Mouse (Mus musculus) stomach, embryonic 14.5 days (tissue): Measurements from ENCODE around the gene Spryd4. TPM values are rescaled to one million over a fixed set of nuclear protein-coding genes. Genes with fewer than 3 reads are reported as not detected.

Source experiments
- ATAC-seq: fragments of 200-750 bp; cut with Nextera tagmentation; 2 replicates; pipeline ENCODE4 v1.8.0; 2017; ENCODE audit warnings: low read depth, moderate TSS enrichment; ENCODE audit not compliant: insufficient number of reproducible peaks, insufficient read depth, low FRiP score
- H3K27ac ChIP-seq: fragments of 300-500 bp; sonication (generic); 2 replicates; pipeline ENCODE4 v1.5.1; 2014; ENCODE audit warnings: mild to moderate bottlenecking, low read length, moderate library complexity, mixed read lengths
- H3K27me3 ChIP-seq: fragments of 300-500 bp; sonication (generic); 2 replicates; pipeline ENCODE4 v1.6.1; 2014; ENCODE audit warnings: low read length, control low read depth, mixed read lengths; ENCODE audit not compliant: control insufficient read depth, insufficient read depth
- H3K36me3 ChIP-seq: fragments of 300-500 bp; sonication (generic); 2 replicates; pipeline ENCODE4 v1.6.1; 2014; ENCODE audit warnings: mild to moderate bottlenecking, control low read depth, low read length, moderate library complexity, mixed read lengths; ENCODE audit not compliant: control insufficient read depth, insufficient read depth
- H3K4me1 ChIP-seq: fragments of 300-500 bp; sonication (generic); 2 replicates; pipeline ENCODE4 v1.6.1; 2014; ENCODE audit warnings: low read length, control low read depth, mixed read lengths; ENCODE audit not compliant: control insufficient read depth, insufficient read depth
- H3K4me2 ChIP-seq: fragments of 300-500 bp; sonication (generic); replicated peaks from 2 replicates; pipeline ENCODE4 v1.6.1; 2014; ENCODE audit warnings: low read depth, low read length, control low read depth
- H3K4me3 ChIP-seq: fragments of 300-500 bp; sonication (generic); 2 replicates; pipeline ENCODE4 v1.5.1; 2014; ENCODE audit warnings: low read depth, low read length, control low read depth
- H3K9ac ChIP-seq: fragments of 300-500 bp; sonication (generic); replicated peaks from 2 replicates; pipeline ENCODE4 v1.6.1; 2014; ENCODE audit warnings: low read depth, mild to moderate bottlenecking, control low read depth, low read length, moderate library complexity, mixed read lengths
- H3K9me3 ChIP-seq: fragments of 300-500 bp; sonication (generic); 2 replicates; pipeline ENCODE4 v1.6.1; 2016; ENCODE audit warnings: low read depth, low read length, control low read depth; ENCODE audit not compliant: control insufficient read depth
- WGBS: fragments of 180-500 bp; shearing (Covaris S2); extraction: QIAGEN DNeasy Blood & Tissue Kit; methylation state at CpG from one replicate; pipeline ENCODE4 v1.1.7; 2014; 5-methylcytosine and 5-hydroxymethylcytosine counted together
- polyA plus RNA-seq: library from polyadenylated mRNA; unstranded; fragments of >200 nt; fragmentation: Nextera tagmentation; extraction: Ambion mirVana; gene quantifications from 2 replicates; pipeline ENCODE4 v1.2.1, GENCODE M21; 2014

Spryd4 gene
- polyA plus RNA-seq, 1 experiment from 2014 or later, result 33.7 TPM

DNA sequence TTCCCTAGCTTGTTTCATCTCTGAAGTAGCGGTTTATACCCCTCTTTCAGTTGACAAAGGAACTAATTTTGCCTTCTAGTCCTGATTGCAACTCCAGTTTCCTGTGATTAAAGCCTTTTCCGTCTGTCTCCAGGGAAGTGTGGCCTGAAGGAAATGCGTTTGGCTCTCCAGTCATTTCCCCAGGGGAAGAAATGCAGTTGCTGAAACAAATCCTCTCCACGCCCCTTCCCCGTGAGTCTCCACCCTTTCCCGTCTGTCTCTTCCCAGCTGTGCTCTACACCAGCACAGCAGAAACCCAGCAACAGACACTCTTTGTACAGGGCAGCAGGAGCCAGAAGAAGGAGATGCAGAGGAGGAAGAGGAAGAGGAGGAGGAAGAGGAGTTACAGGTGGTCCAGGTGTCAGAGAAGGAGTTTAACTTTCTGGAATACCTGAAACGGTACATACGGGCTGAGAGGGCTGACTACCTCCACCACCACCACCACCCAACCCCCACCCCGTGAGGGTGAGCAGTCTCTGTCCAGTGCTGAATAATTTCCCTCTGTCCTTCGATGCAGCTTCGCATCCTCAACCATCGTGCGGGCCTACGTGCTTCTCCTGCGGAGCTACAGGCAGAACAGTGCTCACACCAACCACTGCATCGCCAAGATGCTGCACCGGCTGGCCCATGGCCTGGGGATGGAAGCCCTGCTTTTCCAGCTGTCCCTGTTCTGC lies 35.6 kb upstream of the Spryd4 start:
- H3K4me3 ChIP-seq, result no peak overlapping the region
- H3K36me3 ChIP-seq, result peaks cover 82% of the 10 kb centered on the region
- no peak overlapping the region for H3K9ac ChIP-seq
- peak overlapping the region; percentile 33; the same call in 1 of the 2 replicates for H3K27ac ChIP-seq
- no peaks in the 10 kb centered on the region for H3K27me3 ChIP-seq
- H3K4me2 ChIP-seq, result no peak overlapping the region
- ATAC-seq, result no peak
- H3K9me3 ChIP-seq, result no peaks in the 10 kb centered on the region
- 82% methylated on average over 17 of the region's 17 CpGs for WGBS
- H3K4me1 ChIP-seq, result no peaks in the 10 kb centered on the region

DNA sequence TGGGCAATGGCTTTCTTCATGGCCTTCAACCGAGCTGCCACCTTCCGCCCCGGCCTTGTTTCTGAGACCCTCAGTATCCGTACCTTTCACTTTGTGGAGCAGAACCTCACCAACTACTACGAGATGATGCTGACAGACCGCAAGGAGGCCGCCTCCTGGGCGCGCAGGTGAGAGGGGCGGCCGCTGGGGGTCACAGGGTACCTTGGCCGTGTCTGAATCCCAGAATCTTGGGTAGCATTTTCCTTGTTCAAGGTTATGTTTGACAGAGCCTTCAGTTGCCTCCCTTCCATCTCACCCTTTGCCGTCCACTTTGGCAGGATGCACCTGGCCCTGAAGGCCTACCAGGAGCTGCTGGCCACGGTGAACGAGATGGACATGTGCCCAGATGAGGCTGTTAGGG lies 32.5 kb upstream of the Spryd4 start:
- no peak for ATAC-seq
- no peak overlapping the region for H3K9ac ChIP-seq
- no peak overlapping the region for H3K27ac ChIP-seq
- 96% methylated on average over 15 of the region's 15 CpGs for WGBS
- H3K27me3 ChIP-seq, result no peaks in the 10 kb centered on the region
- H3K4me2 ChIP-seq, result no peak overlapping the region
- no peak overlapping the region for H3K4me3 ChIP-seq
- no peaks in the 10 kb centered on the region for H3K4me1 ChIP-seq
- H3K36me3 ChIP-seq, result peaks cover 61% of the 10 kb centered on the region
- no peaks in the 10 kb centered on the region for H3K9me3 ChIP-seq

GRCm38 (mm10) chr10:128243252-128243651 lies 31.6 kb upstream of the Spryd4 start:
- WGBS, result 93% methylated on average over 8 of the region's 8 CpGs
- ATAC-seq, result no peak
- peaks cover 56% of the 10 kb centered on the region for H3K36me3 ChIP-seq

DNA sequence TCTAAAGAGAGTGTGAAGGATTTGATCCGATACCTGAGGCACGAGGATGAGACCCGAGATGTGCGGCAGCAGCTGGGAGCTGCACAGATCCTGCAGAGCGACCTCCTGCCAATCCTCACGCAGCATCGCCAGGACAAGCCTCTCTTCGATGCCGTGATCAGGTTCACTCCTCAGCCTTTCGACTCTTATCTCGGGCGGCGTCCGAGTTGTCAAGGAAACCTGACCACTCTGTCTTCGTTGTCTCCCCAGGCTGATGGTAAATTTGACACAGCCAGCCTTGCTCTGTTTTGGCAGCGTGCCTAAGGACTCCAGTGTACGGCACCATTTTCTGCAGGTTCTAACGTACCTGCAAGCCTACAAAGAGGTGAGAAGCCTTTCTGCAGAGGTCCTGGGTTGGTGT lies 28.5 kb upstream of the Spryd4 start:
- ATAC-seq, result no peak
- Histone ChIP-seq H3K4me2 (no peak overlapping the region), H3K36me3 (peaks cover 25% of the 10 kb centered on the region), H3K9ac (no peak overlapping the region), H3K4me1 (no peaks in the 10 kb centered on the region), H3K9me3 (no peaks in the 10 kb centered on the region), H3K27ac (no peak overlapping the region), H3K27me3 (no peaks in the 10 kb centered on the region), H3K4me3 (no peak overlapping the region)
- WGBS, result 83% methylated on average over 18 of the region's 18 CpGs

More at GRCm38 (mm10) chr10:128243252-128243651, 31.6 kb upstream of the Spryd4 start:
- H3K4me2 ChIP-seq, result no peak overlapping the region
- H3K9ac ChIP-seq, result no peak overlapping the region
- no peak overlapping the region for H3K4me3 ChIP-seq
- H3K9me3 ChIP-seq, result no peaks in the 10 kb centered on the region
- no peaks in the 10 kb centered on the region for H3K4me1 ChIP-seq
- H3K27ac ChIP-seq, result no peak overlapping the region
- H3K27me3 ChIP-seq, result no peaks in the 10 kb centered on the region

DNA sequence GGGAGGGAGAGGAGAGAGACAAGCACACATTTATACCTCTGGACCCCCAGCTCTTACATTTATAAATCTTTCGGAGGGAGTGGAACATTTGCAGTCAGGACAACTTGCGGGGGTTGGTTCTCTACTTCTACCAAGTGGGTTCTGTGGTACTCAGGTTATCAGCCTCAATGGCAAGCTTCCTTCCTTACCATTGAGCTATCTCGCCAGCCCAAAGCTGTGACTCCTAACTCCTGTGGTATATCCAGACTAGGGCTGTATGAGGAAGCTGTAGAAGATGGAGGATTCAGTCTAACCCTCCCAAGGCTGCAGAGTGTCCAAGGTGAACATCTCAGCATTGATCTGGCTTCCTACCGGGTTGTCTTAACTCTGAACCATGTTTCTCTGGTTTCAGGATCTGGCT lies 27.5 kb upstream of the Spryd4 start:
- Histone ChIP-seq H3K4me1 (no peaks in the 10 kb centered on the region), H3K36me3 (peaks cover 15% of the 10 kb centered on the region), H3K4me3 (no peak overlapping the region), H3K9ac (no peak overlapping the region), H3K27ac (no peak overlapping the region), H3K27me3 (no peaks in the 10 kb centered on the region), H3K9me3 (no peaks in the 10 kb centered on the region), H3K4me2 (no peak overlapping the region)
- 91% methylated on average over 4 of the region's 4 CpGs for WGBS
- ATAC-seq, result no peak

- no peak overlapping the region for H3K27ac ChIP-seq
Measured at GRCm38 (mm10) chr10:128237807-128238480, 26.3 kb upstream of the Spryd4 start.

GRCm38 (mm10) chr10:128236321-128236720 lies 24.7 kb upstream of the Spryd4 start:
- 0 out of 2 replicates have a peak, but pooled peaks cover under 1% of the 10 kb centered on the region for H3K4me1 ChIP-seq
- H3K27ac ChIP-seq, result no peak overlapping the region
- H3K36me3 ChIP-seq, result peaks cover 6% of the 10 kb centered on the region
- 63% methylated on average over 4 of the region's 4 CpGs for WGBS
- H3K4me3 ChIP-seq, result no peak overlapping the region
- ATAC-seq, result no peak
- no peak overlapping the region for H3K4me2 ChIP-seq
- H3K27me3 ChIP-seq, result no peaks in the 10 kb centered on the region
- H3K9ac ChIP-seq, result peak overlapping the region; percentile 30; the same call in 1 of the 2 replicates
- H3K9me3 ChIP-seq, result no peaks in the 10 kb centered on the region

More at GRCm38 (mm10) chr10:128237807-128238480, 26.3 kb upstream of the Spryd4 start:
- no peak overlapping the region for H3K9ac ChIP-seq
- H3K9me3 ChIP-seq, result no peaks in the 10 kb centered on the region
- no peak overlapping the region for H3K4me3 ChIP-seq
- H3K27me3 ChIP-seq, result no peaks in the 10 kb centered on the region
- no peaks in the 10 kb centered on the region for H3K4me1 ChIP-seq
- no peak for ATAC-seq
- peaks cover 6% of the 10 kb centered on the region for H3K36me3 ChIP-seq
- 80% methylated on average over 15 of the region's 15 CpGs for WGBS
- no peak overlapping the region for H3K4me2 ChIP-seq

- under 1% methylated on average over 14 of the region's 14 CpGs for WGBS
- Histone ChIP-seq H3K36me3 (no peaks in the 10 kb centered on the region), H3K4me2 (peak overlapping the region; percentile 82), H3K27me3 (no peaks in the 10 kb centered on the region), H3K4me1 (0 out of 2 replicates have a peak, but pooled peaks cover 4% of the 10 kb centered on the region), H3K9ac (peak overlapping the region; percentile 83), H3K27ac (peak overlapping the region; percentile 94), H3K4me3 (peak overlapping the region; percentile 80), H3K9me3 (no peaks in the 10 kb centered on the region)
- ATAC-seq, result 0 out of 2 replicates have a peak, but pooled peaks have one; percentile 21
Measured at GRCm38 (mm10) chr10:128232420-128232985, 20.9 kb upstream of the Spryd4 start.
